Mouse (Mus musculus): Measurements from ENCODE around the gene Hipk1. TPM values are rescaled to one million over a fixed set of nuclear protein-coding genes. Genes with fewer than 3 reads are reported as not detected.

Gene Hipk1
- polyA plus RNA-seq, 1 experiment from 2014 or later: 9.8 TPM

DNA sequence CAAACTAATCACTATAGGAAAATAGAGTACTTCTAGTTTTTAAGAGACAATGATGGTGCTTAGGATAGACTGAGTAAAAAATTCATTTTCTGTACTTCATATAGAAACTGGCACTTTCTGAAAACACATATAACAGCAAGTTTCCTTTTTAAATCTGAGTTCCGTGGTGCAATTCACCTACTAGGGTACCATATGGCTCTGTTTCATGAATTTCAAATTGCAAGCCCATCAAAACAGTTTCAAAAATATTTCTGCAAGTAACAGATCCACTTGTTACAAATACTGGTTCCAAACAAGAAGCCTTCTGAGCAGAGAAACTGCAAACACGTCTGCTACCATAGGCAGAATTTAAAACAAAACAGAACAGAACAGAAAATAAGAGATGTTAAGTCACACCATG is 39.8 kb downstream of the Hipk1 start:
- Histone ChIP-seq H3K27me3 (ENCODE audit: insufficient read depth, low read length) (no peaks in the 10 kb centered on the region), H3K27ac (no peak overlapping the region), H3K4me1 (replicated peaks; ENCODE audit: insufficient read depth, low read length) (no peaks in the 10 kb centered on the region), H3K4me3 (replicated peaks; ENCODE audit: low read depth, low read length) (no peak overlapping the region), H3K9me3 (replicated peaks; ENCODE audit: low read length) (no peaks in the 10 kb centered on the region), H3K36me3 (ENCODE audit: insufficient read depth, low read length) (peaks cover 67% of the 10 kb centered on the region), H3K9ac (ENCODE audit: low read depth, low read length) (no peak overlapping the region), H3K4me2 (ENCODE audit: low read length) (no peak overlapping the region)
- TF ChIP-seq CTCF (IDR thresholded peaks at IDR 0.05; ENCODE audit: low read depth): no peak
- ATAC-seq (replicated peaks; ENCODE audit: low FRiP score, low read depth) (no peak), DNase-seq (ENCODE audit: low spot score) (no peak)
- WGBS: 92% methylated on average over 2 of the region's 2 CpGs

- Histone ChIP-seq H3K27ac (no peak overlapping the region), H3K36me3 (ENCODE audit: insufficient read depth, low read length) (peaks cover 73% of the 10 kb centered on the region), H3K4me3 (replicated peaks; ENCODE audit: low read depth, low read length) (no peak overlapping the region), H3K9ac (ENCODE audit: low read depth, low read length) (no peak overlapping the region), H3K27me3 (ENCODE audit: insufficient read depth, low read length) (no peaks in the 10 kb centered on the region), H3K4me1 (replicated peaks; ENCODE audit: insufficient read depth, low read length) (no peaks in the 10 kb centered on the region), H3K9me3 (replicated peaks; ENCODE audit: low read length) (no peaks in the 10 kb centered on the region), H3K4me2 (ENCODE audit: low read length) (no peak overlapping the region)
- WGBS: 76% methylated on average over 5 of the region's 5 CpGs
- DNase-seq (ENCODE audit: low spot score) (no peak), ATAC-seq (replicated peaks; ENCODE audit: low FRiP score, low read depth) (no peak)
- TF ChIP-seq CTCF (IDR thresholded peaks at IDR 0.05; ENCODE audit: low read depth): no peak
Measured at GRCm38 (mm10) chr3:103746711-103747110, 44.7 kb downstream of the Hipk1 start.

DNA sequence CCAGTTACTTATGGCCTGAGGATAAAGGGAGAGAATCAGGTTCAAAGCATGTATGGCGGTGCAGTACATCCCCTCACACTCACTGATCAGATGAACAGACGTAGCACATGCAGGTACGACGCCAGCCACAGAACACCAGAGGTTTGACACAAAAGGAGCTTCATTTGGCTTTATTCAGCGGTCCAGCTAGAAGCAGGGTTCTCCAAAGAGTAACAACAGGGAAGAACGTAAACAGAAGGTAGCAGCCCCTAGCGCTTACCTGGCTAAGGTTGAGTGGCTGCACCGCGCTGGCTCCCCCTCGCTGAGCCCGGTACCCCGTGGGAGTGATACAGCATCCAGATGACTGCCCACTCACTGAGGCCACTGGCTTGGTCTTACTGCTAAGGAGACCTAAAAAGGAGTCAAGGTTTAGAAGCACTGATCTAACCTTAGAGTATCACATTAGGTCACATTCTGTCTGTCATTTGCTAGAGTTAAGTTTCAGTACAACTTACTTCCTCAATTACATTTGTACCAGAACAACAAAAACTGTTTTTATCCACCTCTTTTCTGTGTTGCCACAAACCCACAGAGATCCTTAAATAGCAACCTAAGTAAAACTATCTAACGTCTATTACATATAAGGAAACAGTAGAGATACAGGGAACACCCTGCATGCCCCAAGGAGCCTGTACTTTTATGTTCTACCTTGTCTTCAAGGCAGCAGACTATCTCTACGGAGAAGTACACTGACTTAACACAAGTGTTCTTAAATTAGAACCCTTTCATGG is 46.2 kb downstream of the Hipk1 start:
- no peak for ATAC-seq (replicated peaks; ENCODE audit: low FRiP score, low read depth)

GRCm38 (mm10) chr3:103743208-103743607 is 48.2 kb downstream of the Hipk1 start:
- H3K36me3 ChIP-seq (ENCODE audit: insufficient read depth, low read length): peaks cover 50% of the 10 kb centered on the region
- H3K4me2 ChIP-seq (ENCODE audit: low read length): no peak overlapping the region
- DNase-seq (ENCODE audit: low spot score): no peak
- H3K9me3 ChIP-seq (replicated peaks; ENCODE audit: low read length): no peaks in the 10 kb centered on the region
- H3K9ac ChIP-seq (ENCODE audit: low read depth, low read length): no peak overlapping the region
- no peak overlapping the region for H3K4me3 ChIP-seq (replicated peaks; ENCODE audit: low read depth, low read length)
- no peak for TF ChIP-seq CTCF (IDR thresholded peaks at IDR 0.05; ENCODE audit: low read depth)
- no peaks in the 10 kb centered on the region for H3K27me3 ChIP-seq (ENCODE audit: insufficient read depth, low read length)
- WGBS: 74% methylated on average over 6 of the region's 6 CpGs
- no peak overlapping the region for H3K27ac ChIP-seq
- ATAC-seq (replicated peaks; ENCODE audit: low FRiP score, low read depth): no peak
- H3K4me1 ChIP-seq (replicated peaks; ENCODE audit: insufficient read depth, low read length): no peaks in the 10 kb centered on the region

More for the DNA sequence above, 46.2 kb downstream of the Hipk1 start:
- Histone ChIP-seq H3K9ac (ENCODE audit: low read depth, low read length) (no peak overlapping the region), H3K9me3 (replicated peaks; ENCODE audit: low read length) (no peaks in the 10 kb centered on the region), H3K27me3 (ENCODE audit: insufficient read depth, low read length) (no peaks in the 10 kb centered on the region), H3K36me3 (ENCODE audit: insufficient read depth, low read length) (peaks cover 66% of the 10 kb centered on the region), H3K27ac (no peak overlapping the region), H3K4me1 (replicated peaks; ENCODE audit: insufficient read depth, low read length) (no peaks in the 10 kb centered on the region), H3K4me3 (replicated peaks; ENCODE audit: low read depth, low read length) (no peak overlapping the region), H3K4me2 (ENCODE audit: low read length) (no peak overlapping the region)
- no peak for DNase-seq (ENCODE audit: low spot score)
- TF ChIP-seq CTCF (IDR thresholded peaks at IDR 0.05; ENCODE audit: low read depth): no peak
- 65% methylated on average over 14 of the region's 14 CpGs for WGBS

DNA sequence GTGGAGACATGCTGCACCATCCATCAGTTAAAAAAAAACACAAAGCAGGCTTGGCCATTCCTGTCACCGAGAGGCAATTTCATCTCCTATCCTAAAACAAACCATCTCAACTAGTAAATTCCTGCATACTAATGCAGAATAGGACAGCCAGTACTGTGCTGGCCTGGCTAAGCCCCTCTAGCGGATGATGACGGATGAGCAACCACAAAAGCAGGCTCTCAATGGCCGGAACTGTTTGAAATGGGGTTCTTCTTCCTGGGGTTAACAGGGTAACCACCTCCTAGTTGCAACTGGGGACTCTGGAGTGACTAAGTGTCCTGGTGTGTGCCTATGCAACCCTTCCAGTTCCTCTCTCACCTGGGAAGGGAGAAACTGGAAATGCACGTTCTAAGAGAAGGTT is 51.0 kb downstream of the Hipk1 start:
- ATAC-seq (replicated peaks; ENCODE audit: low FRiP score, low read depth) (no peak), DNase-seq (ENCODE audit: low spot score) (no peak)
- Histone ChIP-seq H3K9ac (ENCODE audit: low read depth, low read length) (no peak overlapping the region), H3K36me3 (ENCODE audit: insufficient read depth, low read length) (peaks cover 28% of the 10 kb centered on the region), H3K4me2 (ENCODE audit: low read length) (no peak overlapping the region), H3K4me3 (replicated peaks; ENCODE audit: low read depth, low read length) (no peak overlapping the region), H3K9me3 (replicated peaks; ENCODE audit: low read length) (no peaks in the 10 kb centered on the region), H3K4me1 (replicated peaks; ENCODE audit: insufficient read depth, low read length) (peaks cover 3% of the 10 kb centered on the region; the same call in 1 of the 2 replicates), H3K27ac (no peak overlapping the region), H3K27me3 (ENCODE audit: insufficient read depth, low read length) (no peaks in the 10 kb centered on the region)
- TF ChIP-seq CTCF (IDR thresholded peaks at IDR 0.05; ENCODE audit: low read depth): no peak
- whole genome bisulfite sequencing: 48% methylated on average over 5 of the region's 5 CpGs

GRCm38 (mm10) chr3:103739329-103739728 is 52.0 kb downstream of the Hipk1 start, which contains the start of gene Gm10964:
Gene Gm10964, plus strand, starts transcription at chr3:103739366.
- no peaks in the 10 kb centered on the region for H3K27me3 ChIP-seq (ENCODE audit: insufficient read depth, low read length)
- no peak within 1 kb of the TSS for H3K9ac ChIP-seq (ENCODE audit: low read depth, low read length)
- no peak for TF ChIP-seq CTCF (IDR thresholded peaks at IDR 0.05; ENCODE audit: low read depth)
- no peak for ATAC-seq (replicated peaks; ENCODE audit: low FRiP score, low read depth)
- peak within 1 kb of the TSS; percentile 82 for H3K27ac ChIP-seq
- H3K4me2 ChIP-seq (ENCODE audit: low read length): peak within 1 kb of the TSS; percentile 67
- H3K4me1 ChIP-seq (replicated peaks; ENCODE audit: insufficient read depth, low read length): peaks cover 8% of the 10 kb centered on the region; the same call in 1 of the 2 replicates
- no peaks in the 10 kb centered on the region for H3K9me3 ChIP-seq (replicated peaks; ENCODE audit: low read length)
- peak within 1 kb of the TSS; percentile 33 for H3K4me3 ChIP-seq (replicated peaks; ENCODE audit: low read depth, low read length)
- WGBS: 94% methylated on average over 1 of the region's 1 CpGs
- no peak for DNase-seq (ENCODE audit: low spot score)
- peaks cover 18% of the 10 kb centered on the region for H3K36me3 ChIP-seq (ENCODE audit: insufficient read depth, low read length)
